Mouse (Mus musculus): Measurements from ENCODE around the gene Hapln4.
"Not testable (repeated sequence)": the region's sequence is repeated elsewhere in the genome, so short reads cannot be mapped to it uniquely, and the experiment has no call there.

GRCm38 (mm10) chr8:70050434-70050833 lies 32.8 kb upstream of the Hapln4 start:
- TF ChIP-seq POLR2A (IDR thresholded peaks at IDR 0.05; ENCODE audit: low read depth, low read length); MAFK (IDR thresholded peaks at IDR 0.05; ENCODE audit: insufficient replicate concordance, low read length); JUND (conservative IDR thresholded peaks at IDR 0.05; ENCODE audit: low read depth, low read length); BHLHE40 (IDR thresholded peaks at IDR 0.05; ENCODE audit: low read depth, low read length); ZC3H11A (IDR thresholded peaks at IDR 0.05; ENCODE audit: low read depth, low read length); MAX (IDR thresholded peaks at IDR 0.05; ENCODE audit: low read length); EP300 (IDR thresholded peaks at IDR 0.05; ENCODE audit: low read length); USF2 (conservative IDR thresholded peaks at IDR 0.05; ENCODE audit: low read depth, low read length); ELF1 (IDR thresholded peaks at IDR 0.05; ENCODE audit: low read depth, low read length); SIN3A (IDR thresholded peaks at IDR 0.05; ENCODE audit: low read length); NRF1 (IDR thresholded peaks at IDR 0.05; ENCODE audit: low read depth, low read length): not testable (repeated sequence)
- TF ChIP-seq CTCF (conservative IDR thresholded peaks at IDR 0.05 in 1 of 2, IDR thresholded peaks at IDR 0.05 in 1 of 2; ENCODE audit: low read depth in 2 of 2, low read length in 2 of 2), result peak in 1 of 2 experiments; percentile 17; a peak in 2 of 4 replicates

Data from CH12.LX (cell line).